Mouse (Mus musculus): ENCODE results near the gene Sirt3.
A peak's percentile ranks its signal among the peaks of the same experiment; 100 is the strongest.

Sirt3 gene

DNA sequence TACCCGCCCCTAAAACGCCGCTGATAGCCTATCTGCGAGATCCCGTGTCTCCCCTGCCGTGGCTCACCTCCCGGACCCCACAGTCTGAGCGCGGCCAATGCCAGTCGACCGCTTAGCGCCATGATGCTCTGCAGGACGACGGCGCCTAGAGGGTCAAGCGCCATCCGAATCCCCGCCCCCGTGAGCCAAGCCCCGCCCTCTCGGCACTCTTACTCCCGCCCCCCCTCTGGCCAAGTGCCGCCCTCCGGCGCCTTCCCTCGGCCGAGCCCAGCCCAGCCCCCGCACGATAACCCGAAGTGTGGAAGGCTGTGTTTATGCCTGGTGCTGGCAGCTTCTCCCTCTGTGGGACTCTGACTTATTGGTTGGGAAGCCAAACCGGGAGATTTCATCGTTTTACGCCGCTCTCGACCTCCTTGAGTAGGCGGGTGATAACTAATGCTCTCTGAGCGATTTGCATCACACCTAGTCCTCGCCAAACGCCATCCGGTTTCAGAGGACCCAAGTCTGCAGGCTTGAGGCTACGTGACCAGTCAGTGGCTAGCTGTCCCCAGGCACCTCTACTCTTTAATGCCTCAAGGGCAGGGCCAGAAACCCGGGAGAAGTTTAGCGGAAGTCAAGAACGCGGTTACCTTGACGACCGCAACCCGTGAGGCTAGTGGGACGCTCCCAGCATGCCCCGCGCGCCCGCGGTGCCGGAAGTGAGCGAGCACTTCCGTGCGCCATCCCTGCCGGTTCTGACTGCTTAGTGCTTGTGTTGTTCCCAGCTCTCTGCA lies at the start of gene Sirt3, which contains the start of gene Psmd13:
Gene Sirt3 (minus strand): TSS at position 614 of the 773 bp plus-strand sequence.
Gene Psmd13 (plus strand): TSS at position 273 of the 773 bp plus-strand sequence.
- DNase-seq, result peak; percentile 98

DNA sequence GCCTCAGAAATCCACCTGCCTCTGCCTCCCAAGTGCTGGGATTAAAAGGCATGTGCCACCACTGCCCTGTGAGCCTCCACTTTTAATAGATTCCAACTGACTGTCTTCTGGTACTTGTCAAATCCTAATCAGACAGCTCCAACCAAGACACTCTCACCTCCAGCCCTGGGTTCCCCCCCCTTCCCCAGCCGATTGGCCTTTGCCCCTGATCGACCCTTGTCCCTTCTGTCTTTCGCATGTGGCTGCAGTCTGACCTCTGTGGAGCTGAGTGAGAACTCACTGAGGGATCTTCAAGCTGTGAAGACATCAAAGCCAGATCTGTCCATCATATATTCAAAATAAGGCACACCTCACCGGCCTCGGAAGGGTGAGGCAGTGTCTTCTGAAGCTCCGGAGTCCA lies 45.1 kb upstream of the Sirt3 start:
- no peak for DNase-seq

DNA sequence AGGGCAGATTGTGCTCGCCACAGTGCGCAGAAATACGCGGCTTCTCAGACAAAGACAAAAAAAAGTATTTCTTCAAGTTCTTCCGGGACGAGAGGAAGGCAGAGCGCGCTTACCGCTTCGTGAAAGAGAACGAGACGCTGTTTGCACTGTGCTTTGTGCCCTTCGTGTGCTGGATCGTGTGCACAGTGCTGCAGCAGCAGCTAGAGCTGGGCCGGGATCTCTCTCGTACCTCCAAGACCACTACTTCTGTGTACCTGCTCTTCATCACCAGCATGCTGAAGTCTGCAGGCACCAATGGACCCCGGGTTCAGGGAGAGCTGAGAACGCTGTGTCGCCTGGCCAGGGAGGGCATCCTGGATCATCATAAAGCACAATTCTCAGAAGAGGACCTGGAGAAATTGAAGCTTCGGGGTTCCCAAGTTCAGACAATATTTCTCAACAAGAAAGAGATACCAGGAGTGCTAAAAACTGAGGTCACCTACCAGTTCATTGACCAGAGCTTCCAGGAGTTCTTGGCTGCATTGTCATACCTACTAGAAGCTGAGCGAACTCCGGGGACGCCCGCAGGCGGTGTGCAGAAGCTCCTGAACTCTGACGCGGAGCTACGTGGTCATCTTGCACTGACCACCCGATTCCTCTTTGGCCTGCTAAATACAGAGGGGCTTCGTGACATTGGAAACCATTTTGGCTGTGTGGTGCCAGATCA lies 41.1 kb upstream of the Sirt3 start:
- no peak for DNase-seq

DNA sequence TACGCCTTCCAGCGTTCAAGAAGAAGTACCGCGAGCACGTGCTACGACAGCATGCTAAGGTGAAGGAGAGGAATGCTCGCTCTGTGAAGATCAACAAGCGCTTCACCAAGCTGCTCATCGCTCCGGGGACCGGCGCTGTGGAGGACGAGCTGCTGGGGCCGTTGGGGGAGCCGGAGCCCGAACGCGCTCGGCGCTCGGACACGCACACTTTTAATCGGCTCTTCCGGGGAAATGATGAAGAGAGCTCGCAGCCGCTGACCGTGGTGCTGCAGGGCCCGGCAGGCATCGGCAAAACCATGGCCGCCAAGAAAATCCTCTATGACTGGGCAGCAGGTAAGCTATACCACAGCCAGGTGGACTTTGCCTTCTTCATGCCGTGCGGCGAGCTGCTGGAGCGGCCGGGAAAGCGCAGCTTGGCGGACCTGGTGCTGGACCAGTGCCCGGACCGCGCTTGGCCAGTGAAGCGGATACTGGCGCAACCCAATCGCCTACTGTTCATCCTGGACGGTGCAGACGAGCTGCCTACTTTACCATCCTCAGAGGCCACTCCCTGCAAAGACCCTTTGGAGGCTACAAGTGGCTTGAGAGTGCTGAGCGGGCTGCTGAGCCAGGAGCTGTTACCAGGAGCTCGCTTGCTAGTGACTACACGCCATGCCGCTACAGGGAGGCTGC lies 40.4 kb upstream of the Sirt3 start:
- peak; percentile 76 to 86 for DNase-seq

DNA sequence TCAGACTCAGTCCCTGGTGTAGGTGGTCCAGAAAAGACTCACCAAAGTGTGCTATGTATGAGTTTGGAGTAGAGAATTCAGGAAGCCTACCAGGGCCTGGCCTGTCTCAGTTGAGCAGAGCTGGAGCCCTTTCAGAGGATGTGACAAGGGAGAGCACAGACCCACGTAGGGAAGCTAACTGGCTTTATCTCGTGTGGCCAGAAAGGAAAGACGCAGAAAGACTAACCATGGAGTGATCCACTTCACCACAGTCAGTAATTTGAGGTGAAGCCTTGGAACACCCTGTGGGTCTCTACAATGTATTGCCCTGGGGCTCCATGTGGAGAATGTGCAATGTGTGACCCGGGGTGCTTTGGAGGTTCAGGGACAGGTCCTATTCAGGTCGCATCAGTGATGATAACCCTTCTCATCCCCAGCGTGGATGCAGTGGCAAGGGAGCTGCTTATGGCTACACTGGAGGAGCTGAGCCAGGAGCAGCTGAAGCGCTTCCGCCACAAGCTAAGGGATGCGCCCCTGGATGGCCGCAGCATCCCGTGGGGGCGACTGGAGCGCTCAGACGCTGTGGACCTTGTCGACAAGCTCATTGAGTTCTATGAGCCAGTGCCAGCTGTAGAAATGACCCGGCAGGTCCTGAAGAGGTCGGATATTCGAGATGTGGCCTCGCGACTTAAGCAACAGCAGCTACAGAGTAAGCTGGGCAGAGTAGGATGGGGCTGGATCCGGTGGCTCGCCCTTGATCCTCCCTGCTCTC lies 39.3 kb upstream of the Sirt3 start:
- DNase-seq, result peak in 1 of 2 experiments; percentile 33

GRCm38 (mm10) chr7:140920418-140921029 lies 38.4 kb upstream of the Sirt3 start, which contains the start of gene Nlrp6:
Gene Nlrp6 (plus strand): TSS chr7:140920902.
- DNase-seq, result no peak

DNA sequence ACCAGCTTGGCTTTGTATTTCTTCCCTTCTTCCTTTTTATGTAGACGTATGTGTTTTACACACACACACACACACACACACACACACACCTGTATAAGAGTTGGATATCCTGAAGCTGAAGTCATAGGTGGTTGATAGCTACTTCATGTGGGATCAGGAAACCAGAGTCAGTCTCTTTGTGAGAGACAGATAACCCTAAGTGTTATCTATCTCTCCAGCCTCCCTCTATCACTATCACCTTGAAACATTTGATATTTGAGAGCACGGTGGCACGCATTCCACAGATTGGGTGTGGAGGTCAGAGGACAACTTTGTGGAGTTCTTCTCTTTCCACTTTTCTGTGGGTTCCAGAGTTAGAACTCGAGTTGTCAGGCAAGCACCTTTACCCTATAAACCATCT lies 37.8 kb upstream of the Sirt3 start:
- no peak for DNase-seq

- DNase-seq, result no peak
Measured at GRCm38 (mm10) chr7:140914031-140914690, 32.1 kb upstream of the Sirt3 start.

GRCm38 (mm10) chr7:140912846-140913482 lies 30.9 kb upstream of the Sirt3 start:
- DNase-seq, result peak in 1 of 2 experiments; percentile 28

GRCm38 (mm10) chr7:140912293-140912692 lies 30.2 kb upstream of the Sirt3 start:
- DNase-seq, result no peak

GRCm38 (mm10) chr7:140908634-140909107 lies 26.6 kb upstream of the Sirt3 start:
- DNase-seq, result peak; percentile 88 to 91

DNA sequence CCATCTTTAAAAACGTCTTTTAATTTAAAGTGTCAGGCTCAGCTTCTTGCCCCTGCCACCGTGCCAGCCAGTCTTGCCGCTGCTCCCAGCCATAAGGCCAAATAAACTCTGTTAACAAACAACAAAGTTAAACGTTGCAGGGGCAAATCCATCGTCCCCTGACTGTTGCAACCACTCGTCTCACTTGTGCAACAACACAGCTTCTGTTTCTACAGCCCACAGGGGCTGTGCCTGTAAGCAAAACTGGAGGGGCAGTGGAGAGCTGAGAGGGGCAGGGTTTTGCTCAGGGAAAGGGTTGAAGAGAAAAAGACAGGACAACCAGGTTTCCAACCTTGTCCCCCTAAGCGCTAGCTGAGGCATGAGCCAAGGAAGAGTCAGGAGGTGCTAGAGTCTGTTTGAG lies 26.1 kb upstream of the Sirt3 start:
- DNase-seq, result no peak

DNA sequence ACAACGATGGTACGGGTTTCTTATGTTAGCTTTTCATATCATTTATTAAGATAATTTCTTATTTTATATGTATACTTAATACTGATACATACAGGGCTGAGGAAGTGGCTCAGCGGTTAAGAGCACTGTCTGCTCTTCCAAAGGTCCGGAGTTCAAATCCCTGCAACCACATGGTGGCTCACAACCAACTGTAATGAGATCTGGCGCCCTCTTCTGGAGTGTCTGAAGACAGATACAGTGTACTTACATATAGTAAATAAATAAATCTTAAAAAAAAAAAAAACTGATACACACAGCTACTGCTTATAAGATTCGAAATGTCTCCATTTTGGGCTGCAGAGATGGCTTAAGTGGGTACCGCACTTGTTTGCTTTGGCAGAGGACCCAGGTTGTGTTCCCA lies 25.6 kb upstream of the Sirt3 start:
- no peak for DNase-seq

DNA sequence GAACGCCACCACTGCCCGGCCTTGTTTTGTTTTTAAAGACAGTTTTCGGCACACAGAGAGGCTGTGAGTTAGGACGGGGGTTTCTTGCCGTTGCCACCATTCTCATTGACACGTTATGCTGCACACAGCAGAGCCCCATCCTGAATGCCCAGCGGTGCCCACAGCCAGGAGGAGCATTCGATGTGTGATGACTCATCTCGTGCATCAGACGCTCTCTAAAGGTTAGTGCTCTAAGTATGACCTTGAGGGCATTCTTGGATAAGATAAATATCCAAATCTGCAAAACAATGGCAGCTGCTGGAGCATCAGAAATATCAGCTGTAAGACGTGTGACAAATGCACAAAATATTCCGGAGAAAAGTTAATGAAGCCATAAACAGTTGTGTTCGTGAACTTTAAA lies 25.0 kb upstream of the Sirt3 start:
- no peak for DNase-seq

GRCm38 (mm10) chr7:140905642-140906081 lies 23.6 kb upstream of the Sirt3 start:
- no peak for DNase-seq

DNA sequence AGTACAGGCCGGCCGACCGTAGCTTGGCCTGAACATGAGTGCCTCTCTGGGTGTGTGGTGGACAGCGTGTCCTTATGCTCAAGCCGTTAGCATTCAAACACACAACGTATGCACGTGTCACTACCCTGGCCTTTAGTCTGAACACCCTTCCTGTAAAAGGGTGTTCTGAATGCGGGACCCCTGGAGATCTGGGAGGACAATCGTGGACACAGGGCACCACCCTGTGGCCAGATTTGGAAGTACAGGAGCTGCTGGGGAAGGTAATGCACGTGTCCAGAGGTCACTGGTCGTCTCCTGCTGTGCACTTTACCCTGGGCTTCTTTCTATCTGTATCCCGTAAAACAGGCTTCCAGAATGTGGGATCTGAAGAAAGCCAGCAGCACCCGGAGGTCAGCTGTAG lies 21.1 kb upstream of the Sirt3 start:
- peak; percentile 91 to 92 for DNase-seq

GRCm38 (mm10) chr7:140902036-140902875 lies 20.1 kb upstream of the Sirt3 start:
- peak in 1 of 2 experiments; percentile 46 for DNase-seq

GRCm38 (mm10) chr7:140900220-140900619 lies 18.1 kb upstream of the Sirt3 start, which contains the start of gene Cox8b:
Gene Cox8b (minus strand): TSS chr7:140900446.
- DNase-seq, result no peak

DNA sequence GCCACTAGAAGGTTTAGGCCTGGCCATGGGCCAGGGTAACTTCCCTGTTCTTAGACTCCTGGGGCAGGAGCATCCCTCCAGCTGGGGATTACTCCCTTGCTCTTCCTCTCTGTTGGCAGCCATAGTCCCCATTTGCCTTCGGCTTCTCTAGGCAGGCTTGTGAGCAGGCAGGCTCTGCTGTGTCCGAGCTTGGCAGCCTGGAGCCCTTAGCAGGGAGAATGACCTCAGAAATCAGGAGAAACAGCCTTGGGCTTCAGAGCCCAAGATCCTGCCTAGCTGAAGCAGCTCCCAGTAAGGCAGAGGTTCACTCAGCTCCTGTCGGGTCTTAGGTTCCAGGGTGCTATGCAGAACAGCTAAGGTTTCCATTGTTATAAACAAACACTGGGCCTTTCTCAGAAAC lies 17.0 kb upstream of the Sirt3 start:
- DNase-seq, result no peak

- no peak for DNase-seq
Measured at GRCm38 (mm10) chr7:140897863-140898262, 15.8 kb upstream of the Sirt3 start.

All from kidney, postnatal 4 days (tissue).